Mouse (Mus musculus) left cerebral cortex, postnatal 36 days (tissue): Measurements from ENCODE around the gene Olfr731. TPM values are rescaled to one million over a fixed set of nuclear protein-coding genes. Genes with fewer than 3 reads are reported as not detected.

ENCODE experiments used
- DNase-seq, 2 experiments: peaks; one replicate each; pipeline ENCODE4 v3.0.0; 2021 to 2022; ENCODE audit warnings: low spot score in 2 of 2, mixed read lengths in 1 of 2
- intact Hi-C: fragments of 180-260 bp; cut with DNase I; formaldehyde crosslinking; loops from one replicate; pipeline ENCODE4 v1.15.1; 2025
- total RNA-seq, 2 experiments: library from RNA; stranded (reverse); gene quantifications; 2 replicates each; pipeline ENCODE4 v1.2.3; 2021

Olfr731 gene
- total RNA-seq: not detected

GRCm38 (mm10) chr14:50241766-50242165, at the start of gene Olfr731:
Gene Olfr731 (minus strand): TSS chr14:50241866.
- no peak for DNase-seq
- intact Hi-C loops: no loop called here

- no peak for DNase-seq
- intact Hi-C loops: no loop called here
Observed at GRCm38 (mm10) chr14:50284106-50284505, 42.4 kb upstream of the Olfr731 start, which contains the start of gene Olfr732. Gene Olfr732 (minus strand): TSS chr14:50284206.

GRCm38 (mm10) chr14:50188098-50188497, 53.6 kb downstream of the Olfr731 start, which contains the start of gene Olfr730:
Gene Olfr730 (minus strand): TSS chr14:50188198.
- DNase-seq: no peak
- intact Hi-C loops: no loop called here

Other genes starting within 250 kb of the Olfr731 start
- not detected for gene Olfr725, start 201.5 kb downstream of the Olfr731 start, total RNA-seq
- not detected for gene Olfr726, start 150.9 kb downstream of the Olfr731 start, total RNA-seq
- gene Olfr727, start 118.7 kb downstream of the Olfr731 start, total RNA-seq: not detected
- gene Olfr728, start 99.2 kb downstream of the Olfr731 start, total RNA-seq: not detected
- gene Olfr729, start 89.0 kb downstream of the Olfr731 start, total RNA-seq: not detected
- not detected for gene Olfr730, start 53.7 kb downstream of the Olfr731 start, total RNA-seq
- gene Olfr732, start 42.3 kb upstream of the Olfr731 start, total RNA-seq: not detected
- not detected for gene Olfr733, start 59.7 kb upstream of the Olfr731 start, total RNA-seq
- gene Olfr734, start 84.9 kb upstream of the Olfr731 start, total RNA-seq: not detected
- gene Olfr735, start 107.0 kb upstream of the Olfr731 start, total RNA-seq: not detected
- not detected for gene Tlr11, start 116.0 kb upstream of the Olfr731 start, total RNA-seq
- not detected for gene Olfr736, start 139.3 kb upstream of the Olfr731 start, total RNA-seq
- gene Olfr738, start 165.7 kb upstream of the Olfr731 start, total RNA-seq: not detected
- gene Olfr739, start 176.8 kb upstream of the Olfr731 start, total RNA-seq: not detected
- not detected for gene Olfr740, start 203.7 kb upstream of the Olfr731 start, total RNA-seq
- gene Olfr741, start 230.9 kb upstream of the Olfr731 start, total RNA-seq: not detected